Mouse (Mus musculus): ENCODE measurements at regions not wholly inside any gene's neighbourhood (a gene's known extent, or its start where the extent isn't known, plus 50 kb on each side); places are given as distances from the start of the nearest gene placed in this dataset.
"Not testable (repeated sequence)": the region's sequence is repeated elsewhere in the genome, so short reads cannot be mapped to it uniquely, and the experiment has no call there.

DNA sequence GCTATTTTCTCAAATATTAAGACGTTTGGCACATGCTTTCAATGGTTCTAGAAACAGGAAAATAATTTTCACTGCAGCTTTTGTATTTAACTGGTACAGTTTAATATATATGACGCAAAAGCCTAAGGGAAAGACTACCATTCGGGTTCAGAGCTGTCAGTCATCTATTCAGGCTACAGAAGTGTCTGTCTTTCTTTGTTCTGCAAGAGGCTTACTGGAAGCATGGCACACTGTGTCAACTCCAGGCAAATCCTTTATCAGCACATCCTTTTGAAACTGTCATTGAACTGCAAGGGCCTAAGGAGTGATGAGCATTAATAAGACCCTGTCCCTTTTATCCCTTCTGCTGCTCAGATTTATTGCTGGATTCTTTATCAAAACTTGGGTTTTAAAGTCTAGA lies 303.8 kb upstream of the Gm5152 start:
- H3K9ac ChIP-seq (ENCODE audit: low read depth, low read length); H3K27me3 ChIP-seq (replicated peaks; ENCODE audit: control insufficient read depth, insufficient read depth, low read length); H3K9me3 ChIP-seq (ENCODE audit: control insufficient read depth, low read length); H3K4me3 ChIP-seq (ENCODE audit: low read depth, low read length); H3K27ac ChIP-seq (replicated peaks; ENCODE audit: low read depth, low read length); ATAC-seq (ENCODE audit: low read depth); H3K36me3 ChIP-seq (ENCODE audit: control insufficient read depth, insufficient read depth, low read length); DNase-seq (ENCODE audit: low spot score); H3K4me2 ChIP-seq (ENCODE audit: low read depth, low read length); H3K4me1 ChIP-seq (ENCODE audit: control insufficient read depth, insufficient read depth, low read length): not testable (repeated sequence)
- 63% methylated on average over 3 of the region's 3 CpGs for WGBS

DNA sequence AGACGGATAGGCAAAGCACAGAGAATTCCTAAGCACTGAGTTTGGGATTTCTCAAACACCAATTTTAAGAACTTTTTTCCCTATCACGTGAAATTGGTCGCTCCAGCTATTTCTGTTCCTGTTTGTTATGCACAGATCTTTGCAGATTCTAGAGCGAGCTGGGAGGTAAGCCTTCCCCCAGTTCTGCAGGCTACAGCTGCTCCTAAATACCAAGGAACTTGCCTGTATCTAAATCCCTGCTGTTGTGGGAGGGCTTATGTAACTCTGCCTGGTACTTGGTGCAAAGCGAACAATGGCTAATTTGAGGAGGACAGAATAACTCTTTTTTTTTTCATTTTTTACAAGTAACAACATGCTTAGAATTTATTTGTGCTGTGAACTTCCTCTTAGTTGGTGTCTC lies 316.0 kb upstream of the Gm5152 start:
- Histone ChIP-seq H3K27me3 (replicated peaks; ENCODE audit: control insufficient read depth, insufficient read depth, low read length) (no peaks in the 10 kb centered on the region), H3K4me1 (ENCODE audit: control insufficient read depth, insufficient read depth, low read length) (no peaks in the 10 kb centered on the region), H3K4me2 (ENCODE audit: low read depth, low read length) (no peak overlapping the region), H3K9ac (ENCODE audit: low read depth, low read length) (no peak overlapping the region), H3K9me3 (ENCODE audit: control insufficient read depth, low read length) (no peaks in the 10 kb centered on the region), H3K27ac (replicated peaks; ENCODE audit: low read depth, low read length) (no peak overlapping the region), H3K36me3 (ENCODE audit: control insufficient read depth, insufficient read depth, low read length) (no peaks in the 10 kb centered on the region), H3K4me3 (ENCODE audit: low read depth, low read length) (no peak overlapping the region)
- DNase-seq (ENCODE audit: low spot score) (peak; percentile 9), ATAC-seq (ENCODE audit: low read depth) (no peak)
- WGBS: 42% methylated on average over 5 of the region's 5 CpGs

DNA sequence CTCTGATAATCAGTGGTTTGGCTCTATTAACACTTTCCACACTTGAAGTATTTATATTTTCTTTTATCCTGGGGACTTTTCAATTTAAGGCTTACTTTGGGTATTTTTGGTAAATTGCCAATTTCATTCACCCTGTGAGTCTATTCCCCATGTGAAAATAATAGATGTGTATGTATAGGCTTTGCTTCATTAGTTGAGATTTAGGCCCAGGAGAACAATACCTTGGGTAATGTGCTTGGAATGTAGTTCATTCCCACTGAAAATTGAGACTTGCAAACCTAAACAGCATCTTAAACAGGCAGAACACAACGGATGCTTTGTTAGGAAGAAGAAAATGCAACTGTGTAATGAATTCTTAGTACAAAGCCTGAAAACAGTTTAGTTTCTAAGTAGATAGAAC lies 346.1 kb upstream of the Gm5152 start:
- ATAC-seq (ENCODE audit: low read depth): peak; percentile 80; the same call in 1 of the 2 replicates
- Histone ChIP-seq H3K4me3 (ENCODE audit: low read depth, low read length) (no peak overlapping the region), H3K9me3 (ENCODE audit: control insufficient read depth, low read length) (no peaks in the 10 kb centered on the region), H3K27me3 (replicated peaks; ENCODE audit: control insufficient read depth, insufficient read depth, low read length) (no peaks in the 10 kb centered on the region), H3K4me1 (ENCODE audit: control insufficient read depth, insufficient read depth, low read length) (no peaks in the 10 kb centered on the region), H3K36me3 (ENCODE audit: control insufficient read depth, insufficient read depth, low read length) (no peaks in the 10 kb centered on the region), H3K9ac (ENCODE audit: low read depth, low read length) (no peak overlapping the region), H3K4me2 (ENCODE audit: low read depth, low read length) (no peak overlapping the region), H3K27ac (replicated peaks; ENCODE audit: low read depth, low read length) (no peak overlapping the region)
- peak; percentile 21 for DNase-seq (ENCODE audit: low spot score)
- WGBS: 25% methylated on average over 1 of the region's 1 CpGs

DNA sequence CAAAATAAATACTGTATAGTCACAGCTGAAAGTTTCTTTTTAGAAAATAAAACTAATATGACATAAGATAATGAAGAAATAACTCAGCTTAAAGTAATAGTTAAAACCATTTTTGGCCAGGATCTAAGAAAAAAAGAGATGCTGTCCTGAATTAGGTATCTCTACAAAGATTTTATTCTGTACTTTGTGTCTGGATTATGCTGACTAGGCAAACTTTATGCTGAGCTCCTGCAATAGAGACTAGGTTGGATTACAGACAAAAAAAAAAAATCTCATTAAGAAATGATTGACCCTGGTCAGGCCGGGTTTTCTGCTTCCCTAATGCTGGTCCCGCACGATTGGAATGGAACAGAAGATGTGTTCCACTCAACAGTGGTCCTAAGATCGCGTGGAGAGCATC lies 346.8 kb upstream of the Gm8871 start:
- DNase-seq (ENCODE audit: low spot score) (no peak), ATAC-seq (ENCODE audit: low read depth) (no peak)
- H3K27me3 ChIP-seq (replicated peaks; ENCODE audit: control insufficient read depth, insufficient read depth, low read length): no peaks in the 10 kb centered on the region
- no peak overlapping the region for H3K27ac ChIP-seq (replicated peaks; ENCODE audit: low read depth, low read length)
- H3K36me3 ChIP-seq (ENCODE audit: control insufficient read depth, insufficient read depth, low read length): no peaks in the 10 kb centered on the region
- H3K4me2 ChIP-seq (ENCODE audit: low read depth, low read length): no peak overlapping the region
- no peaks in the 10 kb centered on the region for H3K4me1 ChIP-seq (ENCODE audit: control insufficient read depth, insufficient read depth, low read length)
- 87% methylated on average over 5 of the region's 5 CpGs for WGBS
- H3K9ac ChIP-seq (ENCODE audit: low read depth, low read length): no peak overlapping the region
- no peak overlapping the region for H3K4me3 ChIP-seq (ENCODE audit: low read depth, low read length)
- no peaks in the 10 kb centered on the region for H3K9me3 ChIP-seq (ENCODE audit: control insufficient read depth, low read length)

DNA sequence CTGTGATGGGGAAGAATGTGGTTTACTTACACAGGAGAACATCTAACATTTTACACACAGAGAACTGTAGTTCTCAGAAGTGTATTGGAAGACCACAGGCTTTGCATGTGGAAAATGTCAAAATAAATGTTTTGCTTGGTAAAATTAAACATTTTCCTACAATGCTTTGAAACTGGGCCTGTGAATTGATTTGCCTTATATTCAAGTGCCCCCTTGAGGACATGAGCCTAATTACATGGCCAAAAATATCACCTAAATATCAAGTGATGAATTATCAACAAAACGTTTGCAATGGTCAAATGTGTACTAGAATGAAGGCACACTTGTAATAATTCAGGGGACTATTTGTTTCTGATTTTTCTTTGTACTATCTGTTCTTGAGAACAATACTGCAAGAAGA lies 314.4 kb upstream of the Gm8871 start:
- 12% methylated on average over 1 of the region's 1 CpGs for WGBS
- no peak overlapping the region for H3K4me3 ChIP-seq (ENCODE audit: low read depth, low read length)
- no peak overlapping the region for H3K9ac ChIP-seq (ENCODE audit: low read depth, low read length)
- ATAC-seq (ENCODE audit: low read depth) (no peak), DNase-seq (ENCODE audit: low spot score) (peak; percentile 45)
- no peaks in the 10 kb centered on the region for H3K4me1 ChIP-seq (ENCODE audit: control insufficient read depth, insufficient read depth, low read length)
- H3K27ac ChIP-seq (replicated peaks; ENCODE audit: low read depth, low read length): no peak overlapping the region
- H3K9me3 ChIP-seq (ENCODE audit: control insufficient read depth, low read length): no peaks in the 10 kb centered on the region
- no peak overlapping the region for H3K4me2 ChIP-seq (ENCODE audit: low read depth, low read length)
- H3K27me3 ChIP-seq (replicated peaks; ENCODE audit: control insufficient read depth, insufficient read depth, low read length): no peaks in the 10 kb centered on the region
- no peaks in the 10 kb centered on the region for H3K36me3 ChIP-seq (ENCODE audit: control insufficient read depth, insufficient read depth, low read length)

DNA sequence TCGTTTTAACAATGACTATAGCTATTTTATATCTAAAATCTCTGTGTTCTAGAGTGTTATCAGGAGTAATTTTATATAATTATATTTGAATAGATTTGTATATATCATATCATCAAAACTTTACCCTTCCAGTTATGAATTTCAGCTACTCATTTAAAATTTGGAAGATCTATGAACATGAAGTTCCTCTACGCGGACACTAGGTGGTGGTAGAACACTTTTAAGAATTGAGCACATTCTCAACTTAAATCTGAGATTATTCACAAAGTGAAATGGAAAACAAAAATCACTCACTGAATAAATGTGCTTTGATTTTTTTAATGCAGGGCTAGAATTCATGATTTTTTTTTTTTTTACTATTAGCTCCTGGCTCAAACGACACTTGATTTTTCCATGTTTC lies 299.5 kb upstream of the Gm8871 start:
- DNase-seq (ENCODE audit: low spot score): peak; percentile 50
- 34% methylated on average over 4 of the region's 4 CpGs for WGBS

DNA sequence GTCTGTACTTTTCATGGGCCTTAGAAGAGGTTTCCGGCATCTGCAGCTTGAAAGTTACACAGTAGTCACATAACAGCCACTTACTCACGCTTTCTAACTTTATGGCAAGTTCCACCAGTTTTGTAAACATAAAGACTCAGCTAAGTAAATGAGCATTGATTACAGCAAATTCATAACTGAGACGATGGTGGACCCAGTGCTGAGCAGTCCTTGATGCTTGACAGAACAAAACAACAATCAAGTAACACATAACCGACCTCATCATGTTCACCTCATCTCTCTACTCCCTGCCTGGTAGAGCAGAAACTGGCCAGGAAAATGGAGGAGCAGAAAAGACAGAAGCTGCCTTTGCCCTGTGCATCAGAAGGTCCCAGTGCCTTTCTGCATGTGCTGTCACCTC lies 284.3 kb upstream of the Gm8871 start:
- no peaks in the 10 kb centered on the region for H3K27me3 ChIP-seq (replicated peaks; ENCODE audit: control insufficient read depth, insufficient read depth, low read length)
- H3K9ac ChIP-seq (ENCODE audit: low read depth, low read length): no peak overlapping the region
- H3K27ac ChIP-seq (replicated peaks; ENCODE audit: low read depth, low read length): no peak overlapping the region
- ATAC-seq (ENCODE audit: low read depth) (no peak), DNase-seq (ENCODE audit: low spot score) (no peak)
- H3K9me3 ChIP-seq (ENCODE audit: control insufficient read depth, low read length): no peaks in the 10 kb centered on the region
- H3K4me1 ChIP-seq (ENCODE audit: control insufficient read depth, insufficient read depth, low read length): no peaks in the 10 kb centered on the region
- no peak overlapping the region for H3K4me3 ChIP-seq (ENCODE audit: low read depth, low read length)
- H3K4me2 ChIP-seq (ENCODE audit: low read depth, low read length): no peak overlapping the region
- 70% methylated on average over 4 of the region's 4 CpGs for WGBS
- no peaks in the 10 kb centered on the region for H3K36me3 ChIP-seq (ENCODE audit: control insufficient read depth, insufficient read depth, low read length)

More for the DNA sequence above, 299.5 kb upstream of the Gm8871 start:
- Histone ChIP-seq H3K9me3 (ENCODE audit: control insufficient read depth, low read length) (peaks cover 6% of the 10 kb centered on the region; the same call in 1 of the 2 replicates), H3K4me2 (ENCODE audit: low read depth, low read length) (no peak overlapping the region), H3K9ac (ENCODE audit: low read depth, low read length) (no peak overlapping the region), H3K4me1 (ENCODE audit: control insufficient read depth, insufficient read depth, low read length) (no peaks in the 10 kb centered on the region), H3K36me3 (ENCODE audit: control insufficient read depth, insufficient read depth, low read length) (no peaks in the 10 kb centered on the region), H3K4me3 (ENCODE audit: low read depth, low read length) (no peak overlapping the region), H3K27ac (replicated peaks; ENCODE audit: low read depth, low read length) (no peak overlapping the region), H3K27me3 (replicated peaks; ENCODE audit: control insufficient read depth, insufficient read depth, low read length) (no peaks in the 10 kb centered on the region)
- no peak for ATAC-seq (ENCODE audit: low read depth)

DNA sequence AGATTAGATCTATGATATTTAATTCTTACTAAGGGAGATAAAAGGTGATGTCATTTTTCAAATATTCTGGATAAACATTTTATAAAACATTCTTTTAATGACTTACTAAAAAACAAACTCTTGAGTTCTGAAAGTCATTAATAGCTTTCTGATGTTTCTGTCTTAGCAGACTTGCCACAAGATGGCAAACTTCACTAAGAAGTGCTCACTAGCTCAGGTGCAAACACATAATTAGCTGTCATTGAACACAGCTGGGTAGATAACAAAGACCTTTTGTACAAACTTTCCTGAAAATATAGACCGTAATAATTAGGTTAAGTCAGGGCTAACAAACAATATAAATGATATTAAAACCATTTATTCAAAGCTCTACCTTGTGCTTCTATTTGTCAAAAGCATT lies 273.4 kb upstream of the Gm8871 start:
- ATAC-seq (ENCODE audit: low read depth) (no peak), DNase-seq (ENCODE audit: low spot score) (peak; percentile 41)
- H3K4me1 ChIP-seq (ENCODE audit: control insufficient read depth, insufficient read depth, low read length): no peaks in the 10 kb centered on the region
- no peak overlapping the region for H3K4me2 ChIP-seq (ENCODE audit: low read depth, low read length)
- no peaks in the 10 kb centered on the region for H3K27me3 ChIP-seq (replicated peaks; ENCODE audit: control insufficient read depth, insufficient read depth, low read length)
- H3K9me3 ChIP-seq (ENCODE audit: control insufficient read depth, low read length): no peaks in the 10 kb centered on the region
- no peak overlapping the region for H3K9ac ChIP-seq (ENCODE audit: low read depth, low read length)
- H3K36me3 ChIP-seq (ENCODE audit: control insufficient read depth, insufficient read depth, low read length): no peaks in the 10 kb centered on the region
- no peak overlapping the region for H3K27ac ChIP-seq (replicated peaks; ENCODE audit: low read depth, low read length)
- WGBS: 36% methylated on average over 1 of the region's 1 CpGs
- H3K4me3 ChIP-seq (ENCODE audit: low read depth, low read length): no peak overlapping the region

DNA sequence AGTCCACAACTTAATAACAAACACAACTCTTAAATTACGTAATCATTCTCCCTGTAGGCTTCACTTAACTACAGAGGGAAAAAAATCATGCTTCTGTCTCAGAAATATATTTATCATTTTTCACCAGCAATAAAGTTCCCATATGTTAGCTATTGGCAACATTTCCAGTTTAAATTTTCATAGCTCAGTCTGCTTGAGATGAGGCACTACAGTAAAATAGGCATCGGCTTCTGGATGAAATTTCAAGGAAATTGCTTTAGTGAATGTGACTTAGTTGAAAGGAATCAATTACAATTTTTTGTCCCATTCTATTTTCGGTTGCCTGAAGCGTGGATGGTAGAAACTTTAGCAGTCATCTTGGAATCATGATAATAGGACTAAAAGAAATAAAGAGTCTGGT lies 262.1 kb upstream of the Gm8871 start:
- no peaks in the 10 kb centered on the region for H3K27me3 ChIP-seq (replicated peaks; ENCODE audit: control insufficient read depth, insufficient read depth, low read length)
- H3K4me1 ChIP-seq (ENCODE audit: control insufficient read depth, insufficient read depth, low read length): no peaks in the 10 kb centered on the region; the same call in 1 of the 2 replicates
- no peaks in the 10 kb centered on the region for H3K36me3 ChIP-seq (ENCODE audit: control insufficient read depth, insufficient read depth, low read length)
- H3K27ac ChIP-seq (replicated peaks; ENCODE audit: low read depth, low read length): no peak overlapping the region
- ATAC-seq (ENCODE audit: low read depth) (no peak), DNase-seq (ENCODE audit: low spot score) (peak; percentile 14)
- 49% methylated on average over 4 of the region's 4 CpGs for WGBS
- no peak overlapping the region for H3K9ac ChIP-seq (ENCODE audit: low read depth, low read length)
- H3K9me3 ChIP-seq (ENCODE audit: control insufficient read depth, low read length): no peaks in the 10 kb centered on the region
- H3K4me3 ChIP-seq (ENCODE audit: low read depth, low read length): no peak overlapping the region
- no peak overlapping the region for H3K4me2 ChIP-seq (ENCODE audit: low read depth, low read length)

Data from embryonic facial prominence, embryonic 14.5 days (tissue).